Mouse (Mus musculus) embryo, embryonic 11.5 days (tissue): ENCODE measurements at regions not wholly inside any gene's neighbourhood (a gene's known extent, or its start where the extent isn't known, plus 50 kb on each side); places are given as distances from the start of the nearest gene placed in this dataset.

Experiments
- DNase-seq: peaks from one replicate; pipeline ENCODE4 v3.0.0-alpha.2; 2012; ENCODE audit warnings: low read depth, low spot score

DNA sequence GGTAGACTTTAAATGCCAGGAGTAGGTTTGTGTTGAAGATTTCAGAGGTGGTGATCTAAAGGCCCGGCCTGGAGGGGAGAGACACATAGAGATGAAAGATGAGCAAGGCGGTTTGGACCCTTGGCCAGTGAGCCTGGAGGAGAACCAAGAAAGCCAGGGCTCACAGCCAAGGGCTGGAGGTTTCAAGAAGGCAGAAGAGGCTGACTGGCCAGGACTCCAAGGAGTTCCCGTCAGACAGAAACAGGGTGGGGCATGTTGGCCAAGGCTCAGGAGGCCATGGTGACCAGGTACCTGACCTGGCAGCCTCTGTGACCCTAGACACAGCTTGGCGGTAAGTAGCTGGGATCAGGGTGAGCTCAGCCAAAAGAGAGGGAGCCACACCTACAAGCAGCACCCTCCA, 159.3 kb upstream of the Spdye4c start:
- no peak for DNase-seq

GRCm38 (mm10) chr2:128432741-128433140, 158.3 kb upstream of the Spdye4c start:
- DNase-seq = no peak

GRCm38 (mm10) chr2:128433553-128434081, 157.4 kb upstream of the Spdye4c start:
- no peak for DNase-seq

DNA sequence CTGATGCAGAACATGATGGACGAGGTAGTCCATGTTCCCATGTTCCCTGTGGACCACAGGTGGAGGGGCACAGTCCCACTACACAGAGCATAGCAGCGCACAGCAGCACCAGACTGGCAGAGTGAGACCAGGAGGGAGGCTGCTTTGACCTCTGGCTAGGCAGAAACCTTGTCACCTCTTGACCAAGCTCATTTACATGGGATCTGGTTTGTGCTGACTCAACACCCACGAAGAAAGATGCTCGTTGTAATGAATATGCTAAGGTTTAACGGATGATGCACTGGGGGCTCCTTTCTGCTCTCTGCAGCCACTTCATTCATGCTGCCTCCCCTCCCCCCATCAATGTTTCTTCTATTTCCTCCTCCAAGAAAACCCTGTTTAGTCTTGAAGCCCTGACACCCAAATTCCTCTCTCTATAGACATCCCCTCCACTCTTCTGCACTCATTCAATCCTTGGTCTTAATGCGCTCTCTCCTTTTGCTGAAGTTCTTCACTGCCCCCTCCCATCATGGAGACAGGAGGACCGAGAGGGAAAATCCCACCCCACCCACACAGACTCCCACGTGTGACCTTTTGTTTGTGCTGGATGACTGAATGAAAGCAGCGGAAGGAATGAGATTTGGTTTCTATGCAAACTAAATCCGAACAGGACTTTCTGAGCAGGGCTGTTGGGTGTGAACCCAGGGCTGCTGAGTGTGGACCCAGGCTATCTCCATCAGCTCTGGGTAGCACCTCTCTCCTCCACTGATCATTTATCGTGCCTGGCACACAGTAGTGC, 156.6 kb upstream of the Spdye4c start:
- no peak for DNase-seq

DNA sequence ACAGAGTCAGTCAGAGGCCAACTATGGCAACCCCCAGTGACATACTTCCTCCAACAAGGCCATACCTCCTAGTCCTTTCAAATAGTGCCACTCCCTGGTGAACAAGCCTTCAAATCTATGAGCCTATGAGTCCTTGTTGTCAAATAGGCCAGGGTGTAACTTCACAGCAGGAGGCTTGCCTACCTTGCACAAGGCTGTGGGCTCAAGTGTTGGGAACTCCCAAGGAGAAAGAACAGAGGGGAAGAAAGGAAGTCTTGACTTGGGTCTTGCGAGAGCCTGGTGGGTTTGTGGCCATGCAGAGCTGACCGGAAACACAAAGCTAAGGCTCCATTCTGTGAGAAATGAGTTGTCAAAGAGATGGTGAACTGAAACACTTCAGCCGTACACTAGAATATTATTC, 154.6 kb upstream of the Spdye4c start:
- no peak for DNase-seq

- DNase-seq = no peak
Measured at GRCm38 (mm10) chr2:128437698-128438097, 153.3 kb upstream of the Spdye4c start.

DNA sequence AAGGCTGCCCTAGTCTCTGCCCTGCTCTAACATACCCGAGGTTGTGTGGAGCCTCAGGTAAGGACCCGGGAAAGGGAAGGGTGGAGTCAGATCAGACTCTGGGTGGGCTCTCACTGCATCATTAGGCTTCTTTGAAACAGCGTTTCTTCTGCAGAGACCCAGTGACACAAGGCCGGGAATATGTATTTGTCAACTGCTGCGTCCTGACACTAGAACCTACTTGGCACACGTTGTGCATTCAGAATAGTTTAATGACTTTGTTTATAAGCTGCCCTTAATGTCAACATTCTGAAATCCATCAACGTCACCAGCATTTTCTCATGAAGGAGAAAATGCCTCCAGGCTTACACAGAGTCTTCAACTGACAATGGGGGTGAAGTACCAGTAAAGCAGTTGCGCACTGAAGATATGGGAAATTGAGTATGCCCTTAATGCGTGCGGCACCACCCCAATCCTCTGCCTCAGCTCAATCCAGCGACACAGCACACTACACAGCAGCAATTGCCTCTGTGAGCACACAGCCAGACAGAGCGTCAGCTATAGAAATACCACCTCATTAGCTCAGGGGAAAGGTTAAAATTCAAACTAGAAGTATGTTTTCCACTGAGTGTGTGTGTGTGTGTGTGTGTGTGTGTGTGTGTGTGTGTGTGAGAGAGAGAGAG, 152.7 kb upstream of the Spdye4c start:
- no peak for DNase-seq

DNA sequence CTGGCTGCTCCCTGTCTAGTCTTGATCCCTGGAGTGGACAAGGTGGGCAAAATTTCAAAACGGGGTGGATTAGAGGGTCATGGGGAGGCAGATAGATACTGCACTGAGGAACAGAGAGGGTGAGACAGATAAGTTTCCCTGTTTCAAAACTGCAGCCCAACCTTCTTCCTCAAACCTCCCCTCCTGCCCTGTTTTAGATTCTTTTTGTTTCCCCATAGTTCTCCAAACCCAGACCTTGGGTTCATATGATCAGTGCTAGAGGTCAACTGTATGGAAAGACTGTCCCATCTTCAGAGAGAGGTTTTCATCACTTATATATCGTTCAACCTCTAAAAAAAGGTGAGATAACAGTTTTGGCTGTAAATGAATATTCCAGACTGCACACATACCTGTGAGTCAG, 152.1 kb upstream of the Spdye4c start:
- no peak for DNase-seq

- no peak for DNase-seq
Measured at GRCm38 (mm10) chr2:128444599-128445011, 146.4 kb upstream of the Spdye4c start.

DNA sequence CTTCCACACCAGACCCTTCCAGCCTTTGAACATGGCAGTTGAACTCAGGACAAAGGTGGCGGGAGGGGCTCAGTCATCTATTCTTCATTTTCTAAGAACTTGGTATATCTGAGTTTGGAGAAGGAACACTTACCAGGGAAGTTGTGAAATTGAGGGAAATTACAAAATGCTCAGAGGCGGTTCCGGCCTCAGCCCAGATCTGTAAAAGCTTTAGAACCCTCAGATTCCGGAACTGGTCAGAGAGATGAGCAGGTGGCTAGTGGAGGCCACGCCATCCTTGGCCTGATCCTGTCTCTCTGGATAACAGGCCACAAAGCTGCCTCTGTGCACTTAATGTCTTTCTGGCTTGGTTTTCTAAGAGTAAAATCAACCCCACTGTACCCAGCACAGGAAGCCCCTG, 145.6 kb upstream of the Spdye4c start:
- no peak for DNase-seq

GRCm38 (mm10) chr2:128449294-128449693, 141.7 kb upstream of the Spdye4c start:
- DNase-seq = no peak

GRCm38 (mm10) chr2:128450045-128450444, 141.0 kb upstream of the Spdye4c start:
- DNase-seq = no peak

DNA sequence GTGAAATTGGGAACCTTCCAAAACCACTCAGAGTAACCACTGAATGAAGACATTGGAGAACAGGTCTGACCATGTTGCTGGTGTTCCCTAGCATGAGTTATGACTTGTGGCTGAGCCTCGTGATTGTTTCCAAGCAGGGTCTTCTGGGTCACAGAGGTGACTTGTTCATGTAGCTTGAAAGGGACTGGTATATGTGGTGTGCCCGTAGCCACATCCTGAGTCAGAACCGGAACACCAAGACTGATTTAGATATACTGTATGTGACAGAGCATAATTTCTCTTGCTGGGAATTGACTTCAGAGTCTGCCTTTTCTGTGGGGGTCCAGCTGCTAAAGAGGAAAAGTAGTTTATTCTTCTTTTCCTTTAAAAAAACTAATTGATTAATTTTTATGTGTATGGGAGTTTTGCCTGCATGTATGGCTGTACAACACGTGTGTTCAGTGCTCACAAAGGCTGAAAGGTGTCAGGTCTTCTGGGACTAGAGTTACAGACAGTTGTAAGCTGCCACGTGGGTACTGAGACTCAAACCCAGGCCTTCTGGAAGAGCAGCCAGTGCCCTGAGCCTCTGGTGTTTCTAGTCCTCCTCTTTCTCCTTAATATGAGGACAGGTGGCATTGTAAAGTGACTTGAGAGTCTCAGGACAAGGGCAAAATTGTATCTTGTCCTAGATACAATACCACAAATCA, 139.3 kb upstream of the Spdye4c start:
- DNase-seq = no peak

DNA sequence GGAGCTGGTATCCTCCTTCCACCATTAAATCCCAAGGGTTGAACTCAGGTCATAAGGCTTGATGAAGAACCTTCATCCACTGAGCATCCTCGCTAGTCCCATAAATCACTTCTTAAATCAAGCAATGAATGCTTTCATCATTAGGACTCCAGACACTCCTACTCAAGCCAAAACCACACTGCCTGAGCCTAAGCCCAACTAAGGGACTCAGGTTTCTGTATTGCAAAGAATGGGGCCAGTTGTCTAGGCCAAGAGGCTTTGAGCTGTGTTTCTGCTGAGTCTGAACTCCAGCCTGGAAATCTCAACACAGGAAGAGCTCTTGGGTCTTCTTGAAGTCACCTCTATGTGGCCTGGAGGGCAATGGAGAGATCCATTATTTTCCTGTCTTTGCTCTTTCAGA, 138.4 kb upstream of the Spdye4c start:
- DNase-seq = no peak

GRCm38 (mm10) chr2:128454509-128454908, 136.5 kb upstream of the Spdye4c start:
- no peak for DNase-seq

DNA sequence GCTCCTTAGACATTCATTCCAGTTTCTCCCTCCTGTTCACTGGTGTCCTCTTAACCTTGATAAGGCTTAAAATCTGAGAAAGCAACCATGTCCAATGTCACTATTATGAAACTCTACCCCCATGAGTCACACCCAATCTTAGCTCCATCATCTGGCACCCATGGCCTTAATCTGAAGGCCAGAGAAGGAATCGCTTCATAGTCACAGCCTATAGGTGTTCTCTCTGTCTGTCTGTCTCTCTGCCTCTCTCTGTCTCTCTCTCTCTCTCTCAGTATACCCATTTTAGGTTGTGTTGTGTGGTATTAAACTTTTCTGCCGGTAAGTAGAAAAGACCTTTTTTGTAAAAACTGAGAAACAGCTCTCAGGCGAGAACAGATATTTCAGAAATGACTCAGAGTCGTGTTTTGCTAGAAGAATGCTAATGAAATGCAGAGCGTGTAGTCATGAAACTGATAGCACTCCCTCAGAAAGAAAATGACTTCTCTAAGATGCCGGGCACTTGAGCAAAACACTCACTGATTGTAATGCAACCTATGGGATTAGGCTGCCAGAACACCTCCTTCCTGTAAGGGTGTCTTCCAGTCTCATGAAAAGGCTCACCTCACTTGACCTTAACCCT, 133.3 kb upstream of the Spdye4c start:
- no peak for DNase-seq

GRCm38 (mm10) chr2:128465214-128465984, 125.6 kb upstream of the Spdye4c start:
- DNase-seq = no peak

GRCm38 (mm10) chr2:128467490-128468245, 123.3 kb upstream of the Spdye4c start:
- DNase-seq = no peak

- DNase-seq = no peak
Measured at GRCm38 (mm10) chr2:128468323-128468722, 122.7 kb upstream of the Spdye4c start.

GRCm38 (mm10) chr2:128470351-128470750, 120.7 kb upstream of the Spdye4c start:
- no peak for DNase-seq
